ENCODE assay signal across 10 mouse cellular contexts in the genomic region with DNA sequence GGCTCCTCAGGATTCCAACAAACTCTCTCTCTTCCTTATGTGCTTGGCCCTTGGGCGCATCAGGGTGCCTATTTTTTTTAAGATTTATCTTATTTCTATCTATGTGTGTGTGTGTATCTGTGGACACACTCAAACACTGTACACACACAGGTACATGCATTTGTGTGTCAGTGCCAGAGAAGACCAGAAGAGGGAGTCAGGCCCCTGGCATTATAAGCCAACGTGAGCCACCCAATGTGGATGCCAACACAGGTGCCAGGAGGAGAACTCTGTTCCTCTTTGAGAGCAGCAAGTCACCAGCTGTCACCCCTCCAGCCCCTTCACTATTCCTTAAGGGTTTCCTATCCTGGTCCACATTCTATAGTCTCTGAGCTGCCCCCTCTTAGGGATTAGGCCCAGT. TPM values are rescaled to one million over a fixed set of nuclear protein-coding genes. Genes with fewer than 3 reads are reported as not detected.
DNase-seq lines count a peak whose midpoint lies in the region; ATAC-seq and TF ChIP-seq lines count a peak whose summit lies in the region.
"Had no signal": no experiment of that assay in that cellular context is flagged by ENCODE, and none has a peak within 500 bp of the region (broad histone marks: within the 10 kb centered on the region; RNA-seq: fewer than 3 reads in every experiment).

No protein-coding gene starts in this region.

- no peaks in the 10 kb centered on the region for H3K27me3 ChIP-seq in limb, embryonic 15.5 days
- H3K27me3 ChIP-seq in limb, embryonic 10.5 days (ENCODE audit: low read depth, poor library complexity, severe bottlenecking) = 0 out of 2 replicates have a peak, but pooled peaks cover 8% of the 10 kb centered on the region
- no peaks in the 10 kb centered on the region for H3K27me3 ChIP-seq in stomach, postnatal 0 days (ENCODE audit: control insufficient read depth, insufficient read depth, low read length)
- H3K27me3 ChIP-seq in forebrain, embryonic 13.5 days = no peaks in the 10 kb centered on the region
- H3K27me3 ChIP-seq: embryonic facial prominence, embryonic 15.5 days had no signal

- no peak overlapping the region for H3K4me3 ChIP-seq in limb, embryonic 15.5 days
- H3K4me3 ChIP-seq in limb, embryonic 10.5 days = no peak overlapping the region
- no peak overlapping the region for H3K4me3 ChIP-seq in bone marrow, adult 2 months (replicated peaks; ENCODE audit: control insufficient read depth, low read depth, low read length)
- no peak overlapping the region for H3K4me3 ChIP-seq in lung, adult 2 months (replicated peaks; ENCODE audit: extremely low read depth, low read depth, low read length)
- no peak overlapping the region for H3K4me3 ChIP-seq in stomach, postnatal 0 days (ENCODE audit: low read depth, low read length)
- H3K4me3 ChIP-seq in forebrain, embryonic 13.5 days = no peak overlapping the region
- H3K4me3 ChIP-seq: embryonic facial prominence, embryonic 15.5 days; midbrain, embryonic 12.5 days had no signal

- no peak overlapping the region for H3K9ac ChIP-seq in limb, embryonic 15.5 days
- H3K9ac ChIP-seq in stomach, postnatal 0 days (ENCODE audit: low read length) = no peak overlapping the region
- no peak overlapping the region for H3K9ac ChIP-seq in forebrain, embryonic 13.5 days
- H3K9ac ChIP-seq: embryonic facial prominence, embryonic 15.5 days; midbrain, embryonic 12.5 days had no signal

- TF ChIP-seq POLR2A in bone marrow, adult 2 months (IDR thresholded peaks at IDR 0.05; ENCODE audit: borderline replicate concordance, control insufficient read depth, low read depth, low read length) = no peak
- TF ChIP-seq POLR2A in lung, adult 2 months (IDR thresholded peaks at IDR 0.05; ENCODE audit: borderline replicate concordance, extremely low read depth, low read depth, low read length) = no peak

- H3K36me3 ChIP-seq in limb, embryonic 15.5 days = no peaks in the 10 kb centered on the region
- no peaks in the 10 kb centered on the region for H3K36me3 ChIP-seq in limb, embryonic 10.5 days
- H3K36me3 ChIP-seq in stomach, postnatal 0 days (ENCODE audit: control insufficient read depth, insufficient read depth, low read length) = no peaks in the 10 kb centered on the region
- no peaks in the 10 kb centered on the region for H3K36me3 ChIP-seq in forebrain, embryonic 13.5 days (ENCODE audit: poor library complexity, severe bottlenecking)
- H3K36me3 ChIP-seq: embryonic facial prominence, embryonic 15.5 days; midbrain, embryonic 12.5 days had no signal

- peak; percentile 88 for TF ChIP-seq CTCF in bone marrow, adult 2 months (IDR thresholded peaks at IDR 0.05; ENCODE audit: control insufficient read depth, insufficient read depth, low read length)
- peak; percentile 53 for TF ChIP-seq CTCF in lung, adult 2 months (IDR thresholded peaks at IDR 0.05; ENCODE audit: insufficient read depth, low read length)
- TF ChIP-seq CTCF in stomach, postnatal 0 days (IDR thresholded peaks at IDR 0.05; ENCODE audit: low read depth) = peak; percentile 75

- 0 out of 2 replicates have a peak, but pooled peaks have one; percentile 32 for ATAC-seq in limb, embryonic 15.5 days (ENCODE audit: insufficient number of reproducible peaks, low FRiP score, low TSS enrichment, low read depth)
- peak; percentile 70; the same call in 1 of the 2 replicates for ATAC-seq in stomach, postnatal 0 days (ENCODE audit: low FRiP score, low TSS enrichment)
- ATAC-seq in forebrain, embryonic 13.5 days = no peak

- no peaks in the 10 kb centered on the region for H3K9me3 ChIP-seq in limb, embryonic 15.5 days
- H3K9me3 ChIP-seq in limb, embryonic 10.5 days (replicated peaks) = no peaks in the 10 kb centered on the region
- no peaks in the 10 kb centered on the region for H3K9me3 ChIP-seq in stomach, postnatal 0 days (ENCODE audit: control insufficient read depth, low read length)
- H3K9me3 ChIP-seq in forebrain, embryonic 13.5 days (replicated peaks) = no peaks in the 10 kb centered on the region
- H3K9me3 ChIP-seq: embryonic facial prominence, embryonic 15.5 days; midbrain, embryonic 12.5 days had no signal

- peaks cover 8% of the 10 kb centered on the region; the same call in 1 of the 2 replicates for H3K4me1 ChIP-seq in limb, embryonic 15.5 days
- H3K4me1 ChIP-seq in limb, embryonic 10.5 days = no peaks in the 10 kb centered on the region
- no peaks in the 10 kb centered on the region for H3K4me1 ChIP-seq in bone marrow, adult 2 months (ENCODE audit: control insufficient read depth, insufficient read depth, low read length)
- H3K4me1 ChIP-seq in lung, adult 2 months (ENCODE audit: control insufficient read depth, insufficient read depth, low read length) = no peaks in the 10 kb centered on the region
- H3K4me1 ChIP-seq in stomach, postnatal 0 days (replicated peaks; ENCODE audit: control insufficient read depth, insufficient read depth) = no peaks in the 10 kb centered on the region
- peaks cover 17% of the 10 kb centered on the region for H3K4me1 ChIP-seq in forebrain, embryonic 13.5 days

- no peak for DNase-seq in limb, embryonic 10.5 days (ENCODE audit: low spot score)
- DNase-seq in lung, adult 2 months = peak; percentile 33
- peak; percentile 69 for DNase-seq in stomach, postnatal 0 days (ENCODE audit: low spot score)
- DNase-seq in embryo, embryonic 10 days (ENCODE audit: low spot score) = no peak
- no peak for DNase-seq in embryo, embryonic 11 days

- H3K27ac ChIP-seq in limb, embryonic 15.5 days = no peak overlapping the region
- H3K27ac ChIP-seq in limb, embryonic 10.5 days = no peak overlapping the region
- H3K27ac ChIP-seq in bone marrow, adult 2 months (ENCODE audit: control insufficient read depth, insufficient read depth, low read depth, low read length, poor library complexity) = no peak overlapping the region
- H3K27ac ChIP-seq in stomach, postnatal 0 days (replicated peaks) = no peak overlapping the region
- no peak overlapping the region for H3K27ac ChIP-seq in forebrain, embryonic 13.5 days
- H3K27ac ChIP-seq: embryonic facial prominence, embryonic 15.5 days; midbrain, embryonic 12.5 days had no signal

- no peak for TF ChIP-seq EP300 in stomach, postnatal 0 days (optimal IDR thresholded peaks at IDR 0.05)

- H3K4me2 ChIP-seq in limb, embryonic 15.5 days = no peak overlapping the region
- H3K4me2 ChIP-seq in stomach, postnatal 0 days (replicated peaks; ENCODE audit: low read depth) = no peak overlapping the region
- H3K4me2 ChIP-seq in forebrain, embryonic 13.5 days = no peak overlapping the region
- H3K4me2 ChIP-seq: embryonic facial prominence, embryonic 15.5 days; midbrain, embryonic 12.5 days had no signal

- WGBS in limb, embryonic 15.5 days = 70% methylated on average over 2 of the region's 2 CpGs
- 67% methylated on average over 2 of the region's 2 CpGs for WGBS in limb, embryonic 10.5 days
- WGBS in bone marrow, adult 2 months = 37% methylated on average over 2 of the region's 2 CpGs
- WGBS in lung, adult 2 months = 48% methylated on average over 2 of the region's 2 CpGs
- 50% methylated on average over 2 of the region's 2 CpGs for WGBS in stomach, postnatal 0 days
- 68% methylated on average over 2 of the region's 2 CpGs for WGBS in forebrain, embryonic 13.5 days

RNA-seq across cellular contexts. Expression of gene Dyrk3, which starts 19.1 kb away (rescaled TPM):
- polyA plus RNA-seq in limb, embryonic 15.5 days (2015; fragmentation: Nextera tagmentation; extraction: Ambion mirVana) = 2.2 and 3.1 TPM in 2 replicates
- polyA plus RNA-seq in limb, embryonic 10.5 days (2016; fragmentation: Nextera tagmentation; extraction: Ambion mirVana) = 5.5 and 5.8 TPM in 2 replicates
- 7.5 and 13.4 TPM in 2 replicates for polyA plus RNA-seq in bone marrow, adult 2 months (2011; ENCODE audit: insufficient read depth, insufficient read length, low replicate concordance, missing spikeins)
- polyA plus RNA-seq in lung, adult 2 months (2012; rRNA removed) = 1.9 and 2.7 TPM in 2 replicates
- 1.4 TPM in 2 replicates for polyA plus RNA-seq in stomach, postnatal 0 days (2015; fragmentation: Nextera tagmentation; extraction: Ambion mirVana)
- polyA plus RNA-seq in forebrain, embryonic 13.5 days (2015; fragmentation: Nextera tagmentation; extraction: Ambion mirVana) = 16.7 and 18.9 TPM in 2 replicates

RNA-seq across cellular contexts. Expression of gene Mapkapk2, which starts 21.4 kb away (rescaled TPM):
- polyA plus RNA-seq in limb, embryonic 15.5 days (2015; fragmentation: Nextera tagmentation; extraction: Ambion mirVana) = 27.7 and 36.1 TPM in 2 replicates
- polyA plus RNA-seq in limb, embryonic 10.5 days (2016; fragmentation: Nextera tagmentation; extraction: Ambion mirVana) = 46.8 and 47.9 TPM in 2 replicates
- 22.7 and 38.1 TPM in 2 replicates for polyA plus RNA-seq in bone marrow, adult 2 months (2011; ENCODE audit: insufficient read depth, insufficient read length, low replicate concordance, missing spikeins)
- polyA plus RNA-seq in lung, adult 2 months (2012; rRNA removed) = 91.4 and 120 TPM in 2 replicates
- polyA plus RNA-seq in stomach, postnatal 0 days (2015; fragmentation: Nextera tagmentation; extraction: Ambion mirVana) = 34.6 and 35.4 TPM in 2 replicates
- polyA plus RNA-seq in forebrain, embryonic 13.5 days (2015; fragmentation: Nextera tagmentation; extraction: Ambion mirVana) = 28.4 and 30.5 TPM in 2 replicates

RNA-seq across cellular contexts. Expression of gene Eif2d, which starts 34.0 kb away (rescaled TPM):
- polyA plus RNA-seq in limb, embryonic 15.5 days (2015; fragmentation: Nextera tagmentation; extraction: Ambion mirVana) = 60.5 and 61.4 TPM in 2 replicates
- 73.5 and 76.7 TPM in 2 replicates for polyA plus RNA-seq in limb, embryonic 10.5 days (2016; fragmentation: Nextera tagmentation; extraction: Ambion mirVana)
- 18.9 and 25.3 TPM in 2 replicates for polyA plus RNA-seq in bone marrow, adult 2 months (2011; ENCODE audit: insufficient read depth, insufficient read length, low replicate concordance, missing spikeins)
- 26.4 and 31.9 TPM in 2 replicates for polyA plus RNA-seq in lung, adult 2 months (2012; rRNA removed)
- 36.3 and 38.8 TPM in 2 replicates for polyA plus RNA-seq in stomach, postnatal 0 days (2015; fragmentation: Nextera tagmentation; extraction: Ambion mirVana)
- polyA plus RNA-seq in forebrain, embryonic 13.5 days (2015; fragmentation: Nextera tagmentation; extraction: Ambion mirVana) = 55.0 and 60.6 TPM in 2 replicates

Comparison
In these comparisons a context has a peak if more than half of its experiments do, and no peak if none do; other contexts are left out.
1. DNase-seq: peak in lung, adult 2 months (single experiment) and stomach, postnatal 0 days (single experiment); none in limb, embryonic 10.5 days (single experiment), embryo, embryonic 10 days (single experiment) and embryo, embryonic 11 days (single experiment).
2. Peak in every context shown above with its lines, with median percentiles within 50 percentile points of each other: CTCF ChIP-seq.